Mouse (Mus musculus) ES-Bruce4 (cell line): ENCODE measurements around the gene Tprg.

ENCODE experiments used
- CTCF ChIP-seq: IDR thresholded peaks from one replicate; pipeline ENCODE4 v1.8.1; 2011; ENCODE audit warnings: low read depth, low read length
- EP300 ChIP-seq: IDR thresholded peaks from 2 replicates; pipeline ENCODE4 v1.6.1; 2011; ENCODE audit warnings: low read depth, low read length; ENCODE audit not compliant: insufficient read depth
- POLR2A ChIP-seq: IDR thresholded peaks from one replicate; pipeline ENCODE4 v1.8.1; 2011; ENCODE audit warnings: low read length; ENCODE audit not compliant: insufficient read depth

GRCm38 (mm10) chr16:25265177-25265576 lies 21.4 kb upstream of the Tprg start:
- TF ChIP-seq CTCF (no peak), POLR2A (no peak), EP300 (no peak)
